Mouse (Mus musculus) neutrophil, adult 83 days (primary cell): ENCODE results near the gene Olfr804. TPM values are rescaled to one million over a fixed set of nuclear protein-coding genes. Genes with fewer than 3 reads are reported as not detected.

Experiments
- total RNA-seq, 2 experiments: library from RNA; stranded (reverse); gene quantifications; one replicate each; pipeline ENCODE4 v1.2.4; 2023

Olfr804 gene
- not detected for total RNA-seq

GRCm38 (mm10) chr10:129702910-129703309, at the start of gene Olfr804:
Olfr804 (plus strand) TSS chr10:129703210.

DNA sequence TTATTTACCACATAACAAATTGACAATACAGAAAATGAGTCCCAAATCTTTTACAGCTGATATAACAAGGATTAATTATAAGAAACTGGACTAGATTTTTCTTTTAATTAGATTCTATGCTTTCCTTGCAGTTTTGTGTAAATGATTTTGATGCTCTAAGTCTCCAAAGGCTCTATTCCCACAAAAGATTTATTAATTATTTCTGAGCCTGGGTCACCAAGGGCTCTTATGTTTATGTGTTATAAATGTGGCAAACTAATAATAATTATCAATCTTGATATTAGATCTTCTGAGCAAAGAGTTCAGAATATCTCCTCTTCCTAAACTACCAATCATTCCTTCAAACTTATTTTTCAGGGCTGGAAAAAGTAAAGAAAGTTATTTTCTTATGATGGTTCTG, 45.6 kb upstream of the Olfr804 start, which contains the start of gene Olfr800:
Gene Olfr800, plus strand, starts transcription at position 301 of the 400 bp plus-strand sequence.

GRCm38 (mm10) chr10:129673765-129674164, 29.2 kb upstream of the Olfr804 start, which contains the start of gene Olfr801:
Olfr801 (minus strand) TSS chr10:129673865.

DNA sequence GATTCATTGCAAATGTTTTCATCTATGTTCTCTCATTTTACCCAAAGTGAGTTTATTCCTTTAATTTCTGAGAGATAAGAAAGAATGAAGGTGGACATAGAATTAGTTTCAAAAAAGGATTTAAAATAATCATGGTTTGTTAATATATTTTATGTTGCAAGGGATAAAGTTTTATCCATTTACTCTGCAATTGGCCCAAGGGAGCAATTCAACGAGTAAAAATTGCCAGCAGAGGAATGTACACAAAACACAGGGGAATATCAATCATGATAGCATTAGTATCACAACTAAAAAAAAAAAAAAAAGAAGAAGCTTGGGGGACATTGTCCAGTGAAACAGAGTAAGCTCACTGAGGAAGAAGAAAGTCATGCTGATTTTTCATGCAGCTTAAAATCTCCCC, 14.9 kb upstream of the Olfr804 start, which contains the start of gene Olfr802:
Gene Olfr802, minus strand, starts transcription at position 101 of the 400 bp plus-strand sequence.

DNA sequence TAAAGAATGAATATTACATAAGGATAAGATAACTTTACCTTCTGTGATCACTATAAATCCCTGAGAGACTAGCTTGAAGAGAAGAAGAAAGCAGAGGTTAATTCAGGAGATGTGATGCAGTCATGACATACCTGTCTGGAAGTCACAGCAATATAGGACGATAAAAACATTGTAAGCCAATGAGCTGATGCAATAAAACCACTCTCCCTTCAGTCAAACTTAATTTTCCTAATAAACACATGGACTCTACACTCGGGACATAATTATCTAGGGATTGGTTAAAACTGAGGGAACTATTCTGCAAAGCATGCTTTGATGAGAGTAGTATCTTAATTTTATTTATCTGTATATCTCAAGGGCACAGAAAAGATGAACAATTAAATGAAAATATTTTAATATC, 8.8 kb upstream of the Olfr804 start, which contains the start of gene Olfr803:
Gene Olfr803, minus strand, starts transcription at position 101 of the 400 bp plus-strand sequence.

GRCm38 (mm10) chr10:129729275-129729674, 26.3 kb downstream of the Olfr804 start, which contains the start of gene Olfr805:
Olfr805 (minus strand) TSS chr10:129729375.

GRCm38 (mm10) chr10:129741821-129742220, 38.8 kb downstream of the Olfr804 start, which contains the start of gene Olfr806:
Olfr806 (minus strand) TSS chr10:129741921.

GRCm38 (mm10) chr10:129757693-129758092, 54.7 kb downstream of the Olfr804 start, which contains the start of gene Olfr807:
Olfr807 (minus strand) TSS chr10:129757793.

Other genes starting within 250 kb of the Olfr804 start
- gene Olfr787, start 241.3 kb upstream of the Olfr804 start, total RNA-seq = not detected
- gene Olfr788, start 232.2 kb upstream of the Olfr804 start, total RNA-seq = not detected
- gene Olfr789, start 218.5 kb upstream of the Olfr804 start, total RNA-seq = not detected
- not detected for gene Olfr790, start 204.7 kb upstream of the Olfr804 start, total RNA-seq
- gene Olfr791, start 181.4 kb upstream of the Olfr804 start, total RNA-seq = not detected
- not detected for gene Olfr792, start 164.0 kb upstream of the Olfr804 start, total RNA-seq
- gene Olfr794, start 135.6 kb upstream of the Olfr804 start, total RNA-seq = not detected
- not detected for gene Olfr796, start 90.6 kb upstream of the Olfr804 start, total RNA-seq
- gene Olfr798, start 75.3 kb upstream of the Olfr804 start, total RNA-seq = not detected
- gene Olfr799, start 65.7 kb upstream of the Olfr804 start, total RNA-seq = not detected
- gene Olfr800, start 45.5 kb upstream of the Olfr804 start, total RNA-seq = not detected
- not detected for gene Olfr801, start 29.3 kb upstream of the Olfr804 start, total RNA-seq
- gene Olfr802, start 15.0 kb upstream of the Olfr804 start, total RNA-seq = not detected
- gene Olfr803, start 8.9 kb upstream of the Olfr804 start, total RNA-seq = not detected
- not detected for gene Olfr805, start 26.2 kb downstream of the Olfr804 start, total RNA-seq
- gene Olfr806, start 38.7 kb downstream of the Olfr804 start, total RNA-seq = not detected
- not detected for gene Olfr807, start 54.6 kb downstream of the Olfr804 start, total RNA-seq
- not detected for gene Olfr808, start 62.3 kb downstream of the Olfr804 start, total RNA-seq
- gene Olfr809, start 71.4 kb downstream of the Olfr804 start, total RNA-seq = not detected
- not detected for gene Olfr810, start 91.7 kb downstream of the Olfr804 start, total RNA-seq
- gene Olfr811, start 101.2 kb downstream of the Olfr804 start, total RNA-seq = not detected
- not detected for gene Olfr812, start 142.9 kb downstream of the Olfr804 start, total RNA-seq
- gene Olfr813, start 152.2 kb downstream of the Olfr804 start, total RNA-seq = not detected
- gene Olfr814, start 176.6 kb downstream of the Olfr804 start, total RNA-seq = not detected
- not detected for gene Olfr815, start 202.7 kb downstream of the Olfr804 start, total RNA-seq
- gene Olfr816, start 212.4 kb downstream of the Olfr804 start, total RNA-seq = not detected
- not detected for gene Olfr818, start 245.9 kb downstream of the Olfr804 start, total RNA-seq